Mouse (Mus musculus): ENCODE results near the gene Olfr59.

- TF ChIP-seq CTCF (IDR thresholded peaks at IDR 0.05; ENCODE audit: borderline replicate concordance, extremely low read depth, insufficient read depth, insufficient read length) (no peak), POLR2A (IDR thresholded peaks at IDR 0.05; ENCODE audit: borderline replicate concordance, extremely low read depth, insufficient read depth, insufficient read length, poor library complexity, severe bottlenecking) (no peak)
These were observed 54.4 kb downstream of the Olfr59 start, which contains the start of gene Olfr410 for GRCm38 (mm10) chr11:74337931-74338330.
